Mouse (Mus musculus): Measurements from ENCODE around the gene Igfbpl1. TPM values are rescaled to one million over a fixed set of nuclear protein-coding genes. Genes with fewer than 3 reads are reported as not detected.

Igfbpl1 gene
- total RNA-seq (2022), result not detected

DNA sequence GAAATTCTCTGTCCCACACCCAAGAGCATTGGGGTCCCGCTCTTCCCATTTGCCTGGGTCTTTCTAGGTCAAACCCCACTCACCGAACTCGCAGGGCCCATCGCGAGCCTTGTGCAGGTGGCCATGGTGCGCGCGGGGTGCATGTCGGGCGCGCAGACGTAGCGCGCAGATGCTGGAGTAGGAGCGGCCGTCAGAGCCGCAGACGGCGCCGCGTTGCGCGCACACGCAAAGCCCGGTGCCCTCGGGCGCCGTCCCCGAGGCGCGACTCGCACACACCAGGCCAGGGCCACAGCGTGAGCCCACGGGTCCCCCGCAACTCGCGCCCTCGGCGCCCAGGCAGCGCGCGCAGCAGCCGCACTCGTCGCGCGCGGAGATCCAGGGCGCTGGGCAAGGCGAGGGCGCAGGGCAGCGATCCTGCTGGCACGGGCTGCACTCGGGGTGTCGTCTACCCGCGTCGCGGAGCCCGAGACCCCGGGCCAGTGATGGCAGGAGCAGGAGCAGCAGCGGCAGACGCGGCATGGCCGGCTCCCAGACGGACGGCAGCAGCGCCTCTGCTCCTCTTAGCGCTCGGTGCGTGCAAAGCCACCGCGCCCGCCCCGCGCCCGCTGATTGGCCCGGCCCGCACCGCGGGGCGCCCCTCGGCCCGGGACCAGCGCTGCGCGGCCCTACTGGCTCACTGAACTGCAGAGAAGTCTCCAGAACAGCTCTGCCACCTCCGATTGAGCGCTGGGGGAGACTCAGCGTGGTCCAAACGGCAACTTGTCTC, at the start of gene Igfbpl1:
TSS of gene Igfbpl1 (minus strand) at position 649 of the 766 bp plus-strand sequence.
- DNase-seq (ENCODE audit: low spot score in 2 of 2), result no peak

DNA sequence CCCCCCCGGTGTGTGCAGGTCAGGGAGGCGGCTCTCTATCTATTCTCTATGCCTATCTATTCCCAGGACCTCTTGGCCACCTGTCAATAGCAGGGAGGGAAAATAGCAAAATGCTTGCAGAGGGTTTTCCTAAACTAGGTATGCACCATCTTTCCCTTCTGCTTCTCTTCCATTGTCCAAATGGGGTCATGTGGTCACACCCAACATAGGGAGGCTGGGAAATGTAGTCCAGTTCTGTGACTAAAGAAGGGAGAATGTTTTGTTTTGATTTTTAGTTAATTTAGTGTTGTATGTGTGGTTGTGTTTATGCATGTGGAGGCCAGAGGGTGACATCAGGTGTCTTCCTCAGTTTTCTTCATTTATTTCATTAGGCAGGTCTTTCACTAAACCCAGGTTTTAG, 45.4 kb upstream of the Igfbpl1 start:
- no peak for DNase-seq (ENCODE audit: low spot score in 2 of 2)

DNA sequence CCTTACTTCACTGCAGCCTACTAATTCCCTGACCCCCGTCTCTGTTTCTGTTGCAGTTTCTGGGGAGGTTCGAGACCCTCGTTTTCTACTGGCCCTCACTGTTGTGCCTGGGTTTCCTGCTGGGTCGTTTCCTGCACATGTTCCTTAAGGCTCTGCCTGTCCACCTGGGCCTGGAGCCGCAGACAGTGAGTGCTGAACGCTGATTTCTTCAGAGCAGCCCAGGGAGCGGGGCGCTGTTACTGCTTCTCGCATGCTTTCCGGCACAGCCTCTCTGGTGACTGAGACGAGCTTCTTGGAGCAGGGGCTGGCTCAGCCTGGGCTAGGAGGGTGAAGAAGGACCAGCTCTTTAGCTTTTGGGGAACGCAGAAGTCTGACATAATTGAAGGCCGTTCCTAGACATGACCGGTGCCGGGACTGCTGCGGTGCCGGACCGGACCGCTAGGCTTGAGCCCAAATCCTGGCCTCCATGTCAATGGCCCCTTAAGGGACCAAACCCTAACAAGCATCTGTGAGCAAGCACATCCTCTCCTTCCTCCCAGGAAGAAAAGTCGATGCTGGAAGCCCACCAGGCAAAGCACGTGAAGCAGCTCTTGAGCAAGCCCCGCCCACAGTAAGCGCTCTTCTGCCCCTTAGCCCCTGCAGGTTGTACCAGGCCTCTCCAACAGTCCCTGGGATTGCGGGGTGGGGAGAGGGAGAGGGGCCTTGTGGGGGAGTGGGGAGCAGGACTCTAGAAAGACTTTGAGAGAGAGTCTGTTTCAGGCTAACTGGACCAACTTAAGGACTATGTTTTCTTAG, 42.5 kb upstream of the Igfbpl1 start:
- DNase-seq (ENCODE audit: low spot score in 2 of 2), result no peak

DNA sequence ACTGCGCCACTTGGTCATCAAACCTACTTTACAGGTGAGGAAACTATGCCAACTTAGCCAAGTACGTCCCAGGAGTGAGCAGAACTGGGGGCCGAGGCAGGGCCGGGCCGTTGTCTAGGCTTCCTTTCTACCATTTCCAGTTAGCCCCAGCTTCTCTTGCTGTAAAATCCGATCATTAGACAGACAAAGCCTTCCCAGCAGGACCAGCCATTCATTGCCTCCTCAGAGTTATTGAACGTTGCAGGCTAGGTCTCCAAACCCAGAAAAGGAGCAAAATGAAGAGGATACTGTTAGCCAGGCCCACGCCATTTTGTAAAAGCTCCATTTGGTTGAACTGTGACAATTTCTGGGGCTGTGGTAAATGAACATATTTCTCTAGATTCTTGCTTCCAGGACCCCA, 40.7 kb upstream of the Igfbpl1 start:
- DNase-seq (ENCODE audit: low spot score in 2 of 2), result no peak

GRCm38 (mm10) chr4:45861160-45861559, 34.4 kb upstream of the Igfbpl1 start:
- no peak for DNase-seq (ENCODE audit: low spot score in 2 of 2)

- peak; percentile 43 to 48 for DNase-seq (ENCODE audit: low spot score in 2 of 2)
Measured at GRCm38 (mm10) chr4:45855803-45856424, 29.2 kb upstream of the Igfbpl1 start.

DNA sequence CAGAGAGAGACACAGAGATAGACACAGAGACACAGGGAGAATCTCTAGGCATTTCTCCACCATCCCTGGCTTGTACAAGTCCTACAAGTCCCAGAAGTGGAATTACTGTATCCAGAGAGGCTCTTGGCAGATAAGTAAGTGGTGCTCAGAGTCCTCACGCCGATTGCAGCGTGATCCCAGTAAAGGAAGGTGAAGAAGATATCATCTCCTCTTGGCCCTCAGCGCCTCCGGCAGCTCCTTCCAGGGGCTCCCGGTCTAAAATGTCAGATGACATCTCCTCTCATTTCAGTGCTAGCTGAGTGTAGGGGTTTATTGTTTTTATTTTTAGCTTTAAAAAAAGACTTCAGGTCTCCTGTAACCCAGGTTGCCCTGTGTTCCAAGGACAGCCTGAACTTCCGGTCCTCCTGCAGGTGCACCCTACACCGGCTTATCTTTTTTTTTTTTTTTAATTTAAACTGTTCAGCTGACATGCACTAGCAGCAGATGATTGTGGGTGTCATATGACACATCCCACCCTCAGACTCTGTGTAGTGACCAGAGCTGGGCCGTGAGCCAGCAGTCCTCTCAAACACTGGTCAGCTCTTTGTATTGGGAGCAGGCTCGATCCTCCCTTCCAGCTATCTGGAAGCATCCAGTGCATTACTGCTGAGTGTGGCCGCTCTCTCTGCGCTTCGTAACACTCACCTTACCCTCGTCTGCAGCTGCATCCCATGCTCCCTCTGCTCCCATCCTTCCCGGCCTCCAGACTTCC, 26.9 kb upstream of the Igfbpl1 start:
- no peak for DNase-seq (ENCODE audit: low spot score in 2 of 2)

DNA sequence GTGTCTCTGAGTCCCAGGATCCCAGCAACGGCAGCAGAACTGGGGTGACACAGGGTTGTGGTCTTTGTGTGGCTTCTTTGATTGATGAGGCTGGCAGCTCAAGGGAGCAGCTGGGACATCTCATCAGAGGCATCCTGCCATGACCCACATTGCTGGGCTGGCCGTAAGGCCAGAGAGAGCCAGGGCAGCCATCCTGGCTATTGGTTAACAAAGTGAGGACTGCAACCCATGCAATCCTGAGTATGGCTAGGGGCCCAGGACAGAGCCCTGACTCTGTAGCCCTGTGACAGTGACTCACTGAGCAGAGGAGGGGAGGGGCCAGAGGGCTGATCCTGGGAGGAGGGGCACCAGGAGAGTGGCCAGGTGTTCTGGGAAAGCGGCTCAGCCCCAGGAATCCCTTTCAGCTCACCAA, 24.9 kb upstream of the Igfbpl1 start:
- DNase-seq (ENCODE audit: low spot score in 2 of 2), result peak; percentile 50 to 79

GRCm38 (mm10) chr4:45849419-45849818, 22.7 kb upstream of the Igfbpl1 start:
- DNase-seq (ENCODE audit: low spot score in 2 of 2), result no peak

DNA sequence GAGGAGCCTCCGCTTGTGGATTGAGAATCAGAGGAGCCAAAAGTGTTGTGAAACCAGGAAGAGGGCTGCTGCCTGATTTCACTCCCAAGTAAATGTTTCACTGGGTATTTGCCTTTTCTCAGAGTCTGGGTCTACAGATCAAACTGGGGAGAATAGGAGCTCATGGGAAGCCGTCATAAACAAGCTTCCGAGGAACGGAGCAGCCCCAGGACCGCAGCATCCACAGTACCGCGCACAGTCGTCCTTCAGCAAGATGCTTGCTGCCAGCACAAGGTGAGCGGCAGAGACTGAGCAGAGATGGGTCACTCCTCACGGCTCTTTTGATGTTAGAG, 22.1 kb upstream of the Igfbpl1 start:
- no peak for DNase-seq (ENCODE audit: low spot score in 2 of 2)

GRCm38 (mm10) chr4:45848109-45848824, 21.5 kb upstream of the Igfbpl1 start, which contains the start of gene Stra6l:
TSS of gene Stra6l (plus strand) at chr4:45848664.
- no peak for DNase-seq (ENCODE audit: low spot score in 2 of 2)

GRCm38 (mm10) chr4:45846263-45846662, 19.5 kb upstream of the Igfbpl1 start:
- no peak for DNase-seq (ENCODE audit: low spot score in 2 of 2)

GRCm38 (mm10) chr4:45844355-45844754, 17.6 kb upstream of the Igfbpl1 start:
- no peak for DNase-seq (ENCODE audit: low spot score in 2 of 2)

GRCm38 (mm10) chr4:45833461-45833860, 6.7 kb upstream of the Igfbpl1 start:
- no peak for DNase-seq (ENCODE audit: low spot score in 2 of 2)

GRCm38 (mm10) chr4:45831996-45832395, 5.3 kb upstream of the Igfbpl1 start:
- no peak for DNase-seq (ENCODE audit: low spot score in 2 of 2)

DNA sequence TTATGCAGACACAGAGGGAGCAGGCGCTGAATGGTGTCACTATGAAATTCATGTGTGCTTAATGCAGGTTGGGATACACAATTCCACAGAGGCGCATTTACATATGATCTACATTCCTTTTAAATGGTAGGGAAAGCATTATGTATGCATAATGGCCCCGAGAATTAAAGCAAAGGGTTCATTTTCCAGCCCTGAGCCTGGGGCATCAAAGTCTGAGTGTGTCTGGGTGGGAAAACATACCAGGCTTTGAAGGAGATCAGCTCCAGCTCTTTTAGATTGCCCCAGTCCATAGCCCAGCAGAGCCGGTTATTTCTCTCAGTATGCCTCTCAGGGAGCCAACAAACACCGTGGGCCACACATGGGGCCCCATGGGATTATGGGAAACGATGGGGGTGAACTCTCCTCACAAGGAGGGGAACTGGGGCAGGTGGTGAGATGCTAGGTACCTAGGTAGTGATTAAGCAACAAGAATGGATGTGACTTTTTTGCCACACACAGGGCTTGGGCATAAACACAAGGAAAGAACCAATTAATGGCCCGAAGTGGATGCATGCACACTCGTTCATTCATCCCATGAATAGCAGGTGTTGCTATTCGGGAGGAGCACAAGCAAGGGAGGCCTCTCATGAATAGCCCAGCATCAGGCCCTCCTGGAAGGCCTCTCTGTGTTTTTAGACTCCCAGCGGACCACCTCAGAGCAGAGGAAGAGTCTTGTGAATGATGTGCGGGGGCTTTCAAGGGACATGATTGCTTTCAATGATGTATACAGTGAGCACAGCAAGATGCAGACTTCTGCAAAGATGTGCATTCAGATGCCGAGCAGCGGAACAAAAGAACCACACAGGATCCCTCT, 3.4 kb upstream of the Igfbpl1 start:
- DNase-seq (ENCODE audit: low spot score in 2 of 2), result no peak

DNA sequence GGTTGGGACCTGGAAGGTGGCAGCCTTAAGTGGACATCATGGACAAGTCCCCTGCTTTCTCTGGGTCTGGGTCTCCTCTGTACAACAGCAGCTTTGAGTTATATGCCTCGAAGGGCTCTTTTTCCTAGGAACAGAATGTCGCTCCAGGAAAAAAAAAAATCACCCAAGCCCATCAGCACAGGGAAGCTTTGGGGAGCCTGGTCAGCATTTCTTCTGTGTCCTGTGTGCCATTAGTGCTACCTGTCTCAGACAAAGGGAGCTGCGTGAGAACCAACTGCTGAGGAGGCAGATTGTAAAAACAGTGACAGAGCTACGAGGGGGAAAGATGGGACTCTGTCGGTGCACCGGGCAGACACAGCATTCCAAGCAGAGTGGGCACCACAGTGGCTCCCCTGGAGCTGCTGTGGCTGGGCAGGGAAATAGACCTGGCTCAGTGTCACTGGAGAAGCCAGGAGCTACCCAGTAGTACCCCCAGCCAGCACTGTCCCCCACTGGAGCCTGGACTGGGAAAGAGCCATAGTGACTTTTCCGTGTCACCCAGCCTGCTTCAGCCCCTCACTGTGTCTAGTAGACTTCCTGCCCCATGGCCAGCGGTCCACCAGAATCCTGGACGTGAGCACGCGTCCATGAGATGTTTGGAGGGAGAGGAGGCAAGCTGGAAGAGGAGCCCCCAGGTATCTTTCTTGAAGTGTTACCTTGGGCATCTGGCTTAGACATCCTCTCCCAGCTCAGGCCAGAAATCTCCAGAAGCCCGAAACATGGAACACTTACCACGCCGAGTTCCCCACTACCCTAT, 1.8 kb downstream of the Igfbpl1 start:
- DNase-seq (ENCODE audit: low spot score in 2 of 2), result no peak

- DNase-seq (ENCODE audit: low spot score in 2 of 2), result no peak
Measured at GRCm38 (mm10) chr4:45824049-45824760, 2.5 kb downstream of the Igfbpl1 start.
